Mouse (Mus musculus) neural tube, embryonic 14.5 days (tissue): ENCODE results near the gene Chst10. TPM values are rescaled to one million over a fixed set of nuclear protein-coding genes. Genes with fewer than 3 reads are reported as not detected.

Experiments
- polyA plus RNA-seq: library from polyadenylated mRNA; unstranded; fragments of >200 nt; fragmentation: Nextera tagmentation; extraction: Ambion mirVana; gene quantifications from 2 replicates; pipeline ENCODE4 v1.2.1, GENCODE M21; 2014

The Chst10 gene
- polyA plus RNA-seq, 1 experiment from 2014 or later: 68.7 TPM

Other genes with a start within 250 kb of the Chst10 start
- 26.6 and 34.8 TPM in 2 replicates for gene Aff3, start 233.2 kb downstream of the Chst10 start, polyA plus RNA-seq
- 29.4 and 31.1 TPM in 2 replicates for gene Lonrf2, start 61.5 kb downstream of the Chst10 start, polyA plus RNA-seq
- gene Nms, start 41.0 kb upstream of the Chst10 start, polyA plus RNA-seq: 6.1 and 8.4 TPM in 2 replicates
- 167 and 168 TPM in 2 replicates for gene Pdcl3, start 87.4 kb upstream of the Chst10 start, polyA plus RNA-seq